Mouse (Mus musculus) right cerebral cortex, postnatal 25 days (tissue): ENCODE results near the gene Uspl1.
A peak's percentile ranks its signal among the peaks of the same experiment; 100 is the strongest.

Experiments
- DNase-seq: peaks from one replicate; pipeline ENCODE4 v3.0.0; 2022

Gene Uspl1

GRCm38 (mm10) chr5:149215540-149215939 is 31.4 kb downstream of the Uspl1 start:
- no peak for DNase-seq

GRCm38 (mm10) chr5:149217524-149218357 is 33.6 kb downstream of the Uspl1 start:
- no peak for DNase-seq

- no peak for DNase-seq
Observed at GRCm38 (mm10) chr5:149219493-149219892, 35.3 kb downstream of the Uspl1 start.

- DNase-seq = no peak
Observed at GRCm38 (mm10) chr5:149221355-149221754, 37.2 kb downstream of the Uspl1 start.

GRCm38 (mm10) chr5:149224666-149225065 is 40.5 kb downstream of the Uspl1 start:
- no peak for DNase-seq

- DNase-seq = peak; percentile 99
Observed at GRCm38 (mm10) chr5:149228700-149229618, 44.8 kb downstream of the Uspl1 start.

- no peak for DNase-seq
Observed at GRCm38 (mm10) chr5:149229619-149230339, 45.6 kb downstream of the Uspl1 start.

- no peak for DNase-seq
Observed at GRCm38 (mm10) chr5:149235002-149235401, 50.9 kb downstream of the Uspl1 start.

- no peak for DNase-seq
Observed at GRCm38 (mm10) chr5:149237221-149237950, 53.2 kb downstream of the Uspl1 start.

GRCm38 (mm10) chr5:149242467-149242866 is 58.3 kb downstream of the Uspl1 start:
- DNase-seq = no peak

GRCm38 (mm10) chr5:149243053-149243452 is 58.9 kb downstream of the Uspl1 start:
- no peak for DNase-seq

GRCm38 (mm10) chr5:149245391-149245964 is 61.3 kb downstream of the Uspl1 start:
- DNase-seq = no peak

- DNase-seq = no peak
Observed at GRCm38 (mm10) chr5:149245965-149246470, 61.9 kb downstream of the Uspl1 start.

- DNase-seq = no peak
Observed at GRCm38 (mm10) chr5:149247047-149247904, 63.1 kb downstream of the Uspl1 start.

GRCm38 (mm10) chr5:149252303-149252702 is 68.2 kb downstream of the Uspl1 start:
- DNase-seq = no peak

- no peak for DNase-seq
Observed at GRCm38 (mm10) chr5:149253491-149253890, 69.3 kb downstream of the Uspl1 start.

GRCm38 (mm10) chr5:149255522-149255921 is 71.4 kb downstream of the Uspl1 start:
- DNase-seq = no peak

- no peak for DNase-seq
Observed at GRCm38 (mm10) chr5:149257518-149258281, 73.5 kb downstream of the Uspl1 start.

GRCm38 (mm10) chr5:149259093-149259492 is 74.9 kb downstream of the Uspl1 start:
- no peak for DNase-seq

- DNase-seq = no peak
Observed at GRCm38 (mm10) chr5:149261449-149261848, 77.3 kb downstream of the Uspl1 start.
